Mouse (Mus musculus) neural tube, embryonic 14.5 days (tissue): ENCODE results near the gene Zfp580. TPM values are rescaled to one million over a fixed set of nuclear protein-coding genes. Genes with fewer than 3 reads are reported as not detected.

Experiments
- ATAC-seq: fragments of 200-750 bp; cut with Nextera tagmentation; 2 replicates; pipeline ENCODE4 v1.8.0; 2017; ENCODE audit warnings: low read depth, mild to moderate bottlenecking, moderate TSS enrichment, moderate library complexity
- H3K27ac ChIP-seq: fragments of 300-500 bp; sonication (generic); 2 replicates; pipeline ENCODE4 v1.5.1; 2014; ENCODE audit warnings: low read depth, mild to moderate bottlenecking, control low read depth, low read length, moderate library complexity, mixed read lengths
- H3K27me3 ChIP-seq: fragments of 300-500 bp; sonication (generic); 2 replicates; pipeline ENCODE4 v1.6.1; 2014; ENCODE audit warnings: low read length; ENCODE audit not compliant: control insufficient read depth, insufficient read depth
- H3K36me3 ChIP-seq: fragments of 300-500 bp; sonication (generic); 2 replicates; pipeline ENCODE4 v1.6.1; 2014; ENCODE audit warnings: low read length, mixed read lengths; ENCODE audit not compliant: control insufficient read depth, insufficient read depth
- H3K4me1 ChIP-seq: fragments of 300-500 bp; sonication (generic); 2 replicates; pipeline ENCODE4 v1.6.1; 2014; ENCODE audit warnings: low read length; ENCODE audit not compliant: control insufficient read depth, insufficient read depth
- H3K4me2 ChIP-seq: fragments of 300-500 bp; sonication (generic); 2 replicates; pipeline ENCODE4 v1.6.1; 2014; ENCODE audit warnings: mild to moderate bottlenecking, low read depth, low read length, control low read depth
- H3K4me3 ChIP-seq: fragments of 300-500 bp; sonication (generic); 2 replicates; pipeline ENCODE4 v1.5.1; 2014; ENCODE audit warnings: low read depth, low read length, control low read depth, mixed read lengths
- H3K9ac ChIP-seq: fragments of 300-500 bp; sonication (generic); replicated peaks from 2 replicates; pipeline ENCODE4 v1.6.1; 2014; ENCODE audit warnings: low read depth, mild to moderate bottlenecking, control low read depth, low read length, mixed read lengths
- H3K9me3 ChIP-seq: fragments of 300-500 bp; sonication (generic); 2 replicates; pipeline ENCODE4 v1.6.1; 2016; ENCODE audit warnings: low read length; ENCODE audit not compliant: control insufficient read depth
- WGBS: fragments of 180-500 bp; shearing (Covaris S2); extraction: QIAGEN DNeasy Blood & Tissue Kit; methylation state at CpG from one replicate; pipeline ENCODE4 v1.1.7; 2014; 5-methylcytosine and 5-hydroxymethylcytosine counted together
- polyA plus RNA-seq: library from polyadenylated mRNA; unstranded; fragments of >200 nt; fragmentation: Nextera tagmentation; extraction: Ambion mirVana; gene quantifications from 2 replicates; pipeline ENCODE4 v1.2.1, GENCODE M21; 2014

Gene Zfp580
- polyA plus RNA-seq, 1 experiment from 2014 or later: 111 TPM

- Histone ChIP-seq H3K27ac (no peak overlapping the region), H3K4me1 (peaks cover 12% of the 10 kb centered on the region; the same call in 1 of the 2 replicates), H3K9me3 (no peaks in the 10 kb centered on the region), H3K4me3 (no peak overlapping the region), H3K36me3 (0 out of 2 replicates have a peak, but pooled peaks cover 7% of the 10 kb centered on the region), H3K9ac (no peak overlapping the region), H3K27me3 (no peaks in the 10 kb centered on the region), H3K4me2 (no peak overlapping the region)
- WGBS: 92% methylated on average over 1 of the region's 1 CpGs
- ATAC-seq: no peak
Measured at GRCm38 (mm10) chr7:5085512-5085911, 34.2 kb downstream of the Zfp580 start.

- Histone ChIP-seq H3K9me3 (no peaks in the 10 kb centered on the region), H3K36me3 (peaks cover 11% of the 10 kb centered on the region; the same call in 1 of the 2 replicates), H3K4me2 (no peak overlapping the region), H3K4me3 (no peak overlapping the region), H3K9ac (no peak overlapping the region), H3K27me3 (no peaks in the 10 kb centered on the region), H3K27ac (no peak overlapping the region), H3K4me1 (0 out of 2 replicates have a peak, but pooled peaks cover 4% of the 10 kb centered on the region)
- ATAC-seq: no peak
- WGBS: 64% methylated on average over 5 of the region's 5 CpGs
Measured at GRCm38 (mm10) chr7:5086921-5087440, 35.6 kb downstream of the Zfp580 start.

DNA sequence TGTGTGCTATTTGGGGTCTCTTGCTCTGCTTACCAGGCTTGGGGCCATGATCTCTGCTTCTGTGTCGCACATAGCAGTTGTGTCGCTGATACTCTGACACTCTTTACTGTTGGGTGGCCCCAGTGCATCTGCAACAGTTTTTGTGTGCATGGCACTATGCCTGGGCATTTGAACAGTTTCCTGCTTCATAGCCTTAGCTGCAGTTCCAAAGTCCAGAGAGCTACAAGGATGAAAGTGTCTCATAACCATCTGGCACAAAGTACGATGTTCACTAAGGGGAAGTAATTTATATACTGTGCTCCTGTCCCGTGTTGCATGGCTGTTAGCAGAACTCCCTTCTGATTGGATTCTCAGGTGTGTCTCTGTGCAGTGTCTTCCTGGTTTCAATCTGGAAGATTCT is 36.5 kb downstream of the Zfp580 start:
- no peaks in the 10 kb centered on the region for H3K27me3 ChIP-seq
- no peak overlapping the region for H3K4me2 ChIP-seq
- no peak overlapping the region for H3K9ac ChIP-seq
- 84% methylated on average over 4 of the region's 4 CpGs for WGBS
- ATAC-seq: no peak
- H3K4me1 ChIP-seq: no peaks in the 10 kb centered on the region
- no peaks in the 10 kb centered on the region for H3K9me3 ChIP-seq
- no peak overlapping the region for H3K4me3 ChIP-seq
- H3K27ac ChIP-seq: no peak overlapping the region
- H3K36me3 ChIP-seq: peaks cover 11% of the 10 kb centered on the region; the same call in 1 of the 2 replicates

- Histone ChIP-seq H3K9me3 (no peaks in the 10 kb centered on the region), H3K4me2 (no peak overlapping the region), H3K9ac (no peak overlapping the region), H3K27ac (no peak overlapping the region), H3K4me1 (no peaks in the 10 kb centered on the region), H3K36me3 (peaks cover 20% of the 10 kb centered on the region), H3K27me3 (no peaks in the 10 kb centered on the region), H3K4me3 (no peak overlapping the region)
- WGBS: 94% methylated on average over 15 of the region's 15 CpGs
- ATAC-seq: no peak
Measured at GRCm38 (mm10) chr7:5089853-5090252, 38.5 kb downstream of the Zfp580 start.

GRCm38 (mm10) chr7:5091008-5091728 is 39.8 kb downstream of the Zfp580 start:
- H3K9me3 ChIP-seq: no peaks in the 10 kb centered on the region
- no peak overlapping the region for H3K4me3 ChIP-seq
- no peak overlapping the region for H3K4me2 ChIP-seq
- no peak overlapping the region for H3K9ac ChIP-seq
- ATAC-seq: no peak
- H3K27me3 ChIP-seq: no peaks in the 10 kb centered on the region
- WGBS: 86% methylated on average over 15 of the region's 15 CpGs
- peaks cover 29% of the 10 kb centered on the region for H3K36me3 ChIP-seq
- H3K4me1 ChIP-seq: no peaks in the 10 kb centered on the region
- no peak overlapping the region for H3K27ac ChIP-seq

DNA sequence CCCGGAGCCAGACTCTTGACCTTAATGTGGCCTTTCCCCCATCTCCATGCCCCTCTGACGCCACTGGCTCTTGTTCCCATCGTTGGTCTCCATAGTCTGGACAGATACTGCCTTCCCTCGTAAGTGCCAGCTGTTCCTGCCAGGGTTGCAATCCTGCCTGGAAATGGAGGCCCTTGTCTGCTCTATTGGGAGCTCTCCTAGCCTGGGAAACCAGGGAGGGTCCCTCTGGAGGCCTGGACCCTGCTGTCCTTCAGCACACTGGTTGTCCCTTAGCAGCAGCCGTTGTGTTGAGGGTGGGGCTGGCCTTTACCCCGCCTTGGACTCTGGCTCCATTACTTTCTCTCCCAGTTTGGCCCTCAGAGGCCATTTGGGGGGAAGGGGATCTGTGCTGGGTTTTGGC is 41.0 kb downstream of the Zfp580 start:
- H3K4me3 ChIP-seq: no peak overlapping the region
- no peak overlapping the region for H3K4me2 ChIP-seq
- WGBS: 90% methylated on average over 5 of the region's 6 CpGs
- H3K27ac ChIP-seq: no peak overlapping the region
- no peak overlapping the region for H3K9ac ChIP-seq
- no peaks in the 10 kb centered on the region for H3K27me3 ChIP-seq
- no peaks in the 10 kb centered on the region for H3K4me1 ChIP-seq
- ATAC-seq: no peak
- H3K36me3 ChIP-seq: peaks cover 38% of the 10 kb centered on the region
- H3K9me3 ChIP-seq: no peaks in the 10 kb centered on the region

- 89% methylated on average over 21 of the region's 21 CpGs for WGBS
- H3K4me3 ChIP-seq: no peak overlapping the region
- no peak overlapping the region for H3K4me2 ChIP-seq
- no peak overlapping the region for H3K9ac ChIP-seq
- no peaks in the 10 kb centered on the region for H3K4me1 ChIP-seq
- no peaks in the 10 kb centered on the region for H3K27me3 ChIP-seq
- H3K27ac ChIP-seq: no peak overlapping the region
- ATAC-seq: no peak
- peaks cover 43% of the 10 kb centered on the region for H3K36me3 ChIP-seq
- H3K9me3 ChIP-seq: no peaks in the 10 kb centered on the region
Measured at GRCm38 (mm10) chr7:5092831-5093510, 41.6 kb downstream of the Zfp580 start.

DNA sequence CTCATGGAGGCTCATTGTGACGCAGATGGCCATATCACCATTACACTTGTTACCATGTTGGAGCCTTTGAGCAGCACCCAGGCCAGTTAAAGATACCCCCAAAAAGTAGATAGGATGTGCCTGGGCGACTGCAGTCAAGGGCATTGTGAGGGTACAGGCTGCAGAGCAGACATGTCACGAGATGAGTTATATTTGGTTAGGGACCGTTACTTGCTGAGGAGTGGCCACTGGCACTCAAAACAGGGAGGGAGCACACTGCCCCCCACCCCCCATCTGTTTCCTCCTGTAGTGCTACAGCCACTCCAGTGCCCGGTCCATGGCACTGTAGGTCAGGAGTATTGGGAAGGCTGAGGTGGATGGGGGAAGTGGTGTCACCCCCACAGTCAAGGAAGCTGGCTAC is 47.4 kb downstream of the Zfp580 start:
- Histone ChIP-seq H3K9ac (no peak overlapping the region), H3K36me3 (peaks cover 37% of the 10 kb centered on the region), H3K4me1 (no peaks in the 10 kb centered on the region), H3K9me3 (no peaks in the 10 kb centered on the region), H3K27ac (no peak overlapping the region), H3K27me3 (no peaks in the 10 kb centered on the region), H3K4me2 (no peak overlapping the region), H3K4me3 (no peak overlapping the region)
- 94% methylated on average over 5 of the region's 5 CpGs for WGBS
- no peak for ATAC-seq

DNA sequence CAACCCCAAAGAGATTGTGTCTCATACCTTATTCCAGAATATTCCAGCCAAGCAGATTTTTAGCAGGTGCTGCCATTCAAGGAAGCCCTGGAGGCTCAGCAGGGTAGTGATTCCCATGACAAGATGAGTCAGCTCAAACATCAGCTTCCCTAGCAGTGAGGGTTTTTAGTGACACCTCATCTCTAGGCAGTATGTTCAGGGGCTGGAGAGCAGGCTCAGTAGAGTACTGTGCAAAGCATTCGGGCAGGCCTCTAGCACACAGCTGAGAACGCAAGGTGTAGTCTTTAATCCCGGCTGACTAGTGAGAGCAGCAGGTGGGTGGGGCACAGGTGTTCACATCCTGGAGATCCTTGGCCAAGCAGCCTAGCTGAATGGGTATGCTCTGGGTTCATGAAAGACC is 48.5 kb downstream of the Zfp580 start:
- no peak overlapping the region for H3K4me2 ChIP-seq
- H3K4me3 ChIP-seq: no peak overlapping the region
- H3K27me3 ChIP-seq: no peaks in the 10 kb centered on the region
- H3K4me1 ChIP-seq: no peaks in the 10 kb centered on the region
- H3K27ac ChIP-seq: no peak overlapping the region
- 94% methylated on average over 3 of the region's 3 CpGs for WGBS
- no peak overlapping the region for H3K9ac ChIP-seq
- peaks cover 32% of the 10 kb centered on the region for H3K36me3 ChIP-seq
- ATAC-seq: no peak
- H3K9me3 ChIP-seq: no peaks in the 10 kb centered on the region
